Mouse (Mus musculus): ENCODE measurements around the gene Asic4. TPM values are rescaled to one million over a fixed set of nuclear protein-coding genes. Genes with fewer than 3 reads are reported as not detected.

Gene Asic4
- total RNA-seq, 2 experiments from 2014 or later: not detected

- no peak for ATAC-seq (replicated peaks; ENCODE audit: low FRiP score, poor library complexity, severe bottlenecking)
These were observed 42.4 kb downstream of the Asic4 start for GRCm38 (mm10) chr1:75492579-75493170.

DNA sequence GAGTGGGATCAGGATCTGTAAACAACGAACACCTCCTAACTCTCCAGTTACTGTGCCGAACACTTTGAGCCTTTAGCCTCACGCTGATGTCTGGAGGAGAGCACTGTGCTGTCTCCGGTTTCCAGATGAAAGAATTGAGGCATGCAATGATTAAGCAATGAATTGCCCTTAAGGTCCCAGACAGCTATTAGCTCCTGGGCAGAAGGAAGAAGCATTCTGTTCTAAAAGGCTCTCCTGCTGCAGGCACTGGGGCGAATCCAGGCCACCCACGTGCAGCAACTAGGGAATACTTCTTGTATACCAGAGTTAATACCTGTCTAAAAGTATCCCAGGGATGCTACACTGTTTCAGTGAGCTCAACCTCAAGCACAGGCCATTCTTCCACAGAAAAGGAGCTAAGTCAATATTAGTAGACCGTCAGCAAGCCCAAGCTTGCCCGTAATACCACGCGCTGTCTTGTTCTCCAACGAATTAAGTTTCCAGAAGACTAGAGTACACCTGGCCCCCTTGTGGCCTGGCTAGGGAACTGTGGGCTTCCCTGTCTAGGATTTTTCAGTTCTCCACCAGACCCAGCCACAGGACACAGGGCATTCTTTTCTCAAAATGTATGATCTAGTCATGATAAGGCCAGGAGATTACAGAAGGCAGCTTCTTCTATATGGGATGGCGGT is 44.8 kb downstream of the Asic4 start:
- 0 out of 2 replicates have a peak, but pooled peaks have one; percentile 45 for ATAC-seq (replicated peaks; ENCODE audit: low FRiP score, poor library complexity, severe bottlenecking)

DNA sequence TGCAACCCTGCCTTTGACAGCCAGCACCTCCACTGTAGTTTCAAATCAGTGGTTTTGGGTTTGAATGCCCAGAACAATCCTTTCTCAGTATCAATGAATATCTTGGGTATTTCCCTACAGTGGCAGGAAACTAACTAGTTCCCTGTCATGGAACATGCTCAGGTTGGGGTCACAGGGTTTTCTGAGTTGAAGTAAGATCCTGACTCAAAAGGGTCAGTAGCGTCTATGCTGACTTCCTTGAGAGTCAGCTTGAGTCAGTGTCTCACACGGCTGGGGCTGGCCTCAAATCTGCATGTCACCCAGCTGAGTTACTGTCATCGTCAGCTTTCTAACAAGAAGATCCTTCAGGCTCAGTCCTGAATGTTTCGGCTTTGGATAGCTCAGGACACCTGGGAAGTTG is 48.7 kb downstream of the Asic4 start:
- no peak for ATAC-seq (replicated peaks; ENCODE audit: low FRiP score, poor library complexity, severe bottlenecking)

DNA sequence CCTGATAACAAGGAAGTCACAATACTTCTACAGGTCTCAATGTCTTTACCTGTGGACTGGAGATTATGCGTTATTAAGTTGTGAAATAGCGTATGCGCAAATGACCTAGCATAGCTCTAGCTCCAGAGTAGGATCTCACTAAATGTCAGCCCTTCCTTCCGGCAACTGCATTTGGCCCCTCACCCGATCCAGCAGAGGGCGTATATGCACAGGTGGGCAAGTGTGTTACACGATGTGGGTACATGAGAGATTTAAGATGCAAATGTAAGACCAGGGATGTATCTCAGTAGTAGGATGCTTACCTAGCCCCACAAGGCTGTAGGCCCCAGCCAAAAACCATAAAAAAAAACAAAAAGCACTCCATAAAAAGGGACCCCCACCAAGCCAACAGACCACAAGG is 49.2 kb downstream of the Asic4 start:
- no peak for ATAC-seq (replicated peaks; ENCODE audit: low FRiP score, poor library complexity, severe bottlenecking)

GRCm38 (mm10) chr1:75501905-75502304 is 51.7 kb downstream of the Asic4 start:
- no peak for ATAC-seq (replicated peaks; ENCODE audit: low FRiP score, poor library complexity, severe bottlenecking)

DNA sequence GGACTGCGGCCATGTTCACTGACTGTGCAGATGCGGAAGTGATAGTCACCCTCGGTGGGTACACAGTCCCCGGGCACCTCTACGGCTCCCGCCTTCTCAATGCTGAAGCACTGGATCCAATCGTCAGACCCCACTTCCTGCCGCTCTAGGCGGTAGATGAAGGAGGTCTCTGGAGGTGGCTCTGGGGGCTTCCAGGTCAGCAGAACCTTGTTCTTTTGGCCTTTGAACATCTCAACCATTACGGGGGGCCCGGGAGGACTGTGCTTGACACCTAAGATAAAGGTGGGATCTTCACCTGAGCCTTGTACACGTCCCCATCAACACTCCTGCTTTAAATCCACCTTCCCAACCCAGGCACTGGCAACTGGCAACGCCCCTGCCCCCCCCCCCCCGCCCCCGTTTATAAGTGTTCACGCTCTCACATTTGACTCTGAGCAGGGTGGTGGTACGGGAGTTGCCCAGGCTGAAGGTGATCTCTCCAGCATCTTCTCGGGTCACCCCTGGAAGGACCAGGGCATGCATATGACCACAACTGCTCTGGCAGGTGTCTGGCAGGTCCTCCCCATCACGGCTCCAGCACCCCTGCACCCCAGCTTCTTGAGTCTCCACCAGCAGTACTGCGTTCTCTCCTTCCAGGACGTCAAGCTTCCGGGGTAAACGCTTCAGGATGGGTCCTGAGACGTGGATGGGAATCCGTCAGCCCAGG is 52.9 kb downstream of the Asic4 start:
- no peak for ATAC-seq (replicated peaks; ENCODE audit: low FRiP score, poor library complexity, severe bottlenecking)

GRCm38 (mm10) chr1:75503651-75503980 is 53.4 kb downstream of the Asic4 start:
- no peak for ATAC-seq (replicated peaks; ENCODE audit: low FRiP score, poor library complexity, severe bottlenecking)

DNA sequence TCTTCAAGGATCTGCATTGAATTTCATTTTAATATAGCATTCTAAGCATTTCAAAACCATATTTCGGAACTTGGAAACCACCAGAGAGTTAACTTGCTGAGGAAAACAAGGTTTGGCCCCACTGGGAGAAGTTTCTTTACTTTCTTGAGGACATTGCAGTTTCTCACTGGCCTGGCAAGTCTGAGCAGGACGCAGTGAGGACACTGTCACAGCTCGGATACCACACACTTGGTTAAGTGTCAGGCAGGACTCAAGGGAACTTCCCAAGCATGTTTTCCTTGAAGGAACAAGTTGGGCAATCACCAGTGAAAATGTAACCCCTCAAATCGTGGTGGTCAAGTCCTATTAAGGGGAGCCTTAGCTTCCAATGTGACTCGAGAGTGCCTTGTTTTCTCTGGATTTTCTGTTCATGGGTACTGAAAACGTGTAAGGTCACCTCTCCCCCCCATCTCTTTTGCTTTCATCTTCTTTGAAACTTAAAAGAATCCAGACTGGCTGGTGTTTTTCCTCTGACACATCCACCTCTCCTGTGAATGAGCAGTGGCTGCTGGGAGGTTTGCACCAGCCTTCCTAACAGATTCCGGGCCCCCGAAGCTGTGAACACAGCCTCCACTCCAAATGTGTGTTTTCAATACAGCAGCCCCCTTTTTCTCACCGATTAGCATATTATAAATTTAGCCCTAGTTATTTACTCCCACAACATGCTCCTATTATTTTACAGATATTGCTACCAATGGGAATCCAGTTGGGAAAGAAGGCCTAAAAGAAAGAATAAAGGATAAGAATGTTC is 54.2 kb downstream of the Asic4 start:
- ATAC-seq (replicated peaks; ENCODE audit: low FRiP score, poor library complexity, severe bottlenecking): no peak

DNA sequence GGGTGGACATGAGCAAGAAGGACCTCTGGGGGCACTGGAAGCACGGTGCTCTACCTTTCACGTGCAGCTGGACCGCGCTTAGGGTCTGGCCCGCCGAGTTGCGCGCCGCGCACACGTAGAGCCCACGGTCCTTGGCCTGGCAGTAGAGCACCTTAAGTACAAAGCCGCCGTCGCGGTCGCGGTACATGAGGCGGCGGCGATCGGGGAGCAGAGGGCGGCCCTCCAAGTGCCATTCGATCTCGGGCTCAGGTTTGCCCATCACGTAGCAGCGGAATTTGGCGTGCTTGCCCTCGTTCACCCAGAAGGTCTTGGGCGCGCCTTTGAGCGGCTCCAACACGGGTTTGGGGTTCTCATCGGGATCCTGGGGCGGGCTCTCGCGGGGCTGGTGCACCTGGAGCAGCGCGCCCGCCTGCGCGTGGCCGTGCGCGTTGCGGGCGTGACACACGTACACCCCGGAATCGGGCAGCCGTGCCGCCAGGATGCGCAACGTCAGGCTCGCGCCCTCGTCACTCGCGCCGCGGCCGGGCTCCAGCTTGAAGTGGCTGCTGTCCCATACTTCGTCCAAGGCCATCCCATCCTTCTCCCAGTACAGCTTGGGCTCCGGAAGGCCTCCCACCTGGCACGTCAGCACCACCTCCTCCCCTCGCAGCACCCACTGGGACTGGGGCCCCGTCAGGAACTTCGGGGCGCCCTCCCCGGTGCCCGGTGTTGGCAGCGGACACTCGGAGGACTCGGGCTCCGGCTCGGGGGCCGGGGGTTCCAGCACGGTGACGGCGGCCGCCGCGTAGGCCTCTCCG is 55.1 kb downstream of the Asic4 start:
- no peak for ATAC-seq (replicated peaks; ENCODE audit: low FRiP score, poor library complexity, severe bottlenecking)

DNA sequence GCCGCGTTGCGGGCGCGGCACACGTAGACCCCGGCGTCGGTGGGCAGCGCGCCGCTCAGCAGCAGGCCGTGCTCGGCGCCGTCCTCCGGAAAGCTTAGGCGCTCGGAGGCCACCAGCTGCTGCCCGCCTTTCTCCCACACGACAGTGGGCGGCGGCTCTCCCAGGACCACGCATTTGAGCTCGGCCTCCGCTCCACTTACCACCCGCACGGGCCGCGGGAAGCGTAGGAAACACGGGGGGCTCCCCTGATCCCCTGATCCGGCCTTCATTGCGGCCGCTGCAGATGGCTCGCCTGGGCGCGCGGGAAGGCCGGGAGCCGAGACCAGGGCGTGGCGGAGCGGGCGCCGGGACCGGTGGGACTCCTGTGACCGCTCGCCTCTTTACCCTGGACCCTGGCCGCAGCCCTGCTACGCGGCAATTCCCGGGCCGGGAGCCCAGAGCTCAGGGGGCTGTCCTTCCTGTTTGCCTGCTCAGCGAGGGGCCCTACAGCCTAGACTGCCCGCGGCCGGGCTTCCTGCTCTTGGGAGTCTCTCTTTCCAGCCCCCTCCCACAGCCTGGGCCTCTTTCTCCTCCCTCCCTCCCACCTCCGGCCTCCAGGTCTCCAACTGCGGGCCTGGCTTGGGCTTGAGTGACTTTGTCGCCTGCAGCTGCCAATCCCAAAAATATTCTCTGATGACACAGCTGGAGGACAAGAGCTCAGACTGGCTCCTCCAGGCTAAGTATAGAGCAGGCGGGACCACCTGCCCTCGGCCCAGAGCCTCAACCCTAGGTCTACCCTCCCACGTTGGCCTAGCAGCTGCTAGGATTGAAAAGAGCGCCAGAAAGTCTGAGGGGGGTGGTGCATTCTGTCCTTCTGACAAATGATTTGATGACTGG is 56.0 kb downstream of the Asic4 start, which contains the start of gene Obsl1:
Gene Obsl1 (minus strand): TSS at position 497 of the 876 bp plus-strand sequence.
- ATAC-seq (replicated peaks; ENCODE audit: low FRiP score, poor library complexity, severe bottlenecking): no peak

DNA sequence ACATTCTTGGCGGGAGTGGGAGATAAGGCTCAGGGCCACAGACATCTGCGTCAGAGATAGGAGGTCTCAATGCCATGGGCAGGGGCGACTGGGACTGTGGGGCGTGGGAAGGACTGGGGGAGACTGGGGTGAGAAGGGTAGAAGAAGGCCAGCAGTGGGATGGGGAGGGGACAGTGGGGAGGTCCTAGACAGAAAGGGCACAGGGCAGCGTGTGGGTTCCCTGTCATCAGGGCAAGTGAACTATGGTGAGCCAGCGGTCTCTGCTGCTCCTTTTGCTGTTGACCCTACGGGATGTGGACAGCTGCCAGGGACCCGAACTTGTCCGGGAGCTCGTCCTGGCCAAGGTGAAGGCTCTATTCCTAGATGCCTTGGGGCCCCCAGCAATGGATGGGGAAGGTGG is 56.8 kb downstream of the Asic4 start, which contains the start of gene Inha:
Gene Inha (plus strand): TSS at position 72 of the 400 bp plus-strand sequence.
- ATAC-seq (replicated peaks; ENCODE audit: low FRiP score, poor library complexity, severe bottlenecking): no peak

DNA sequence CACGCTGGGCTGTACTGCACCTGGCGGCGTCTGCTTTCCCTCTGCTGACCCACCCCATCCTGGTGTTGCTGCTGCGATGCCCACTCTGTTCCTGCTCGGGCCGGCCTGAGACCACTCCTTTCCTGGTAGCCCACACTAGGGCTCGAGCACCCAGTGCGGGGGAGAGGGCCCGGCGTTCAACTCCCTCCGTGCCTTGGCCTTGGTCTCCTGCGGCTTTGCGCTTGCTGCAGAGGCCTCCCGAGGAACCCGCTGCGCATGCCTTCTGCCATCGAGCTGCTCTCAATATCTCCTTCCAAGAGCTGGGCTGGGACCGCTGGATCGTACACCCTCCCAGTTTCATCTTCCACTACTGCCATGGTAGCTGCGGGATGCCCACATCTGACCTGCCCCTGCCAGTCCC is 59.4 kb downstream of the Asic4 start:
- no peak; the same call in 1 of the 2 replicates for ATAC-seq (replicated peaks; ENCODE audit: low FRiP score, poor library complexity, severe bottlenecking)

- no peak for ATAC-seq (replicated peaks; ENCODE audit: low FRiP score, poor library complexity, severe bottlenecking)
These were observed 59.9 kb downstream of the Asic4 start for GRCm38 (mm10) chr1:75510154-75510553.

- no peak for ATAC-seq (replicated peaks; ENCODE audit: low FRiP score, poor library complexity, severe bottlenecking)
These were observed 61.4 kb downstream of the Asic4 start for GRCm38 (mm10) chr1:75511437-75512210.

DNA sequence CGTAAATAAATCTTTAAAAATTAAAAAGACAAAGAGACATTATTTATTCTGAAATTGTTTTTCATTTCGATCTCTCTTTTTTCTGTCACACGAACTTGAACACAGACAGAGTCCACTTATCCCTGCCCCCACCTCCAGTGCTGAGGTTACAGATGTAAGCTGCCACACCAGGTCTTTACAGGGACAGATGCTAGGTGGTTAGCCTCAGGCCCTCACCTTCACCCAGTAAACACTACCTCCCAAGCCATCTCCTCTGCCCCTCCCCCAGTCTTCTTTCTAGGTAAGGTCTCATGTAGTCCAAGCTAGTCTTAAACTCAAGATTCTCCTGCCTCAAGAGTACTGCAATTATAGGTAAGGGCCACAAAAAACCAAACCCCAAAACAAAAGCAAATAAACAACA is 62.3 kb downstream of the Asic4 start:
- no peak for ATAC-seq (replicated peaks; ENCODE audit: low FRiP score, poor library complexity, severe bottlenecking)

DNA sequence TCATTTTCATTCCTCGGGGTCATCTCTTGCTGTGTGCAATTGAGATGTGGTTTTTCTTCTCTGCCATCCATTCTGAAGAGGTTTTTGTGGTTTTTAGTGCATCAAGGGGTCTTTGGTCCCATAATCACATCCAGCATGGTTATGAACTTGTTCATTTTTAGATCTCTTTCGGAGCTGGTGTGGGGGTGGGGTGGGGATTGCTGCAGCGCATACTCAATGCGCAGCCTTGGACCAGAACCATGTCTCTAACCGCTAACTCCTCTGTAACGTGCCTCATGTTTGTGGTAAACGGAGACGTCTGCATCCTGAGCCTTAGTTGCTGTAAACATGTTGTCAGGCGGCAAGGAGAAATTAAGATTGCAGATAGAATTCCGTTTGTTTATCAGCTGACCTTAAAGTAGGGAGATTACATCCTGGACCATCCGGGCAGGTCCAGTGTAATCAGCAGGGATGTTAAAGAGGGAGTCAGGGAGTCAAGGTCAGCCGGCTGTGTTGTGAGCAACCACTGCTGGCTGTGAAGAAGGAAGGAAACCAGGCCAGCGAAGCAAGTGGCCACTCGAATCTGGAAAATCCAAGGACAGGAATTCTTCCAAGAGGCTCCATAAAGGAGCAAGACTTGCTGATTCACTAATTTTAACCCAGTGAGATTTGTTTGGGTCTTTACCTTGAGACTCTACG is 66.6 kb downstream of the Asic4 start:
- ATAC-seq (replicated peaks; ENCODE audit: low FRiP score, poor library complexity, severe bottlenecking): no peak

DNA sequence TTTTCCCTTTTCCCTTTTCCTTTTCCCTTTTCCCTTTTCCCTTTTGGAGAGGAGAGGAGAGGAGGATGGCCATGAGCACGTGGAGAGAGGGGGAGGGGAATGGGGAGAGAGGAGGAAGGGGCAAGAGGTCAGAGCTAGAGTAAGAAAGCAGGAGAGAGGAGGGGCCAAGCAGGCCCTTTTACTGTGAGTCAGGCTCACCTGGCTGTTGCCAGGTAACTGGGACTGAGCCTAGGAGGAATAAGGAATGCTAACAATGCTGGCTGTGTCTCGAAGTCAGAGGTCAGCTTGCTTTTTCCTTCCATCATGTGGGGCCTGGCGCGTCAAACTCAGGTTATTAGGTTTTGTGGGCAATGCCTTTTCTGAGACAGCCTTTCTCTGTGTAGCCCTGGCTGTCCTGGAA is 67.7 kb downstream of the Asic4 start:
- no peak for ATAC-seq (replicated peaks; ENCODE audit: low FRiP score, poor library complexity, severe bottlenecking)
